Mouse (Mus musculus): ENCODE results near the gene Cckar.

DNA sequence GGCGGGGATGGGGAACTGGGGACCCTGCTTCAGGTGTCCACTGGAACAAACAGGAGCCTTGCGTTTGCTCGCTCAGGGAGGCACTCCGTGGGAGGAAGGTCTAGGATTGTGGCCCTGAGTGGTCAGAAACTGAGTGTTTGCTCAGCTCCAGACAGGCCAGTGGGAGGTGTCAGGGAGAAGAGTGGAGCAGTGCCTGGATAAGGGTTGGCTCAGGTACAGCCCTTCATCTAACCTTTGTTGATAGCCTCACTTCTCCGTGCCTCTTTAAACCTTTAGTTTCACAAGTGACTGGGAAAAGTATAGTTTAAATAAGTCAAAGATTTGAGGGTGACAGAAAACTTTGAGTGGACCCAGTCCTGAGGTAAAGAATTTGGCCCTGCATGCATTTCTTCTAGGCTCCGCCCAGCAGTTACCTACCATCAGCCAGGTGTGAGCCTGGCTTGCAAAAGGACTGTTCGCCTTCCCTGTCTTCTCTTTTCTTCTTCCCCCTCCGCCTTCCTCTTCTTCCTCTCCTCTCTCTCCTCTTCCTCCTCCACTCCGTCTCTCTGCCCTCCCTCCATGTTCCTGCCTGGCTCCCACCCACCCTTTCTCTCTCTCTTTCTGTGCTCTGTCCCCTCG is 37.1 kb downstream of the Cckar start:
- TF ChIP-seq CTCF (IDR thresholded peaks at IDR 0.05; ENCODE audit: low read depth), result no peak
- no peak for TF ChIP-seq EP300 (optimal IDR thresholded peaks at IDR 0.05)

Data from stomach, postnatal 0 days (tissue).